Mouse (Mus musculus) thymus, adult 2 months (tissue): ENCODE measurements around the gene Sfxn1. TPM values are rescaled to one million over a fixed set of nuclear protein-coding genes. Genes with fewer than 3 reads are reported as not detected.

Experiments used
- DNase-seq: peaks from one replicate; pipeline ENCODE4 v3.0.0; 2021
- H3K27ac ChIP-seq: fragments of 200-500 bp; 2 replicates; pipeline ENCODE4 v1.5.1; 2012; ENCODE audit warnings: low read length, control low read depth; ENCODE audit not compliant: control insufficient read depth, insufficient read depth
- H3K27me3 ChIP-seq: fragments of 200-500 bp; 2 replicates; pipeline ENCODE4 v1.6.1; 2012; ENCODE audit warnings: mild to moderate bottlenecking, low read length, moderate library complexity, mixed read lengths; ENCODE audit not compliant: control insufficient read depth, insufficient read depth
- H3K36me3 ChIP-seq: fragments of 200-500 bp; 2 replicates; pipeline ENCODE4 v1.6.1; 2012; ENCODE audit warnings: mild to moderate bottlenecking, low read length, moderate library complexity; ENCODE audit not compliant: control insufficient read depth, insufficient read depth
- H3K4me1 ChIP-seq: fragments of 200-500 bp; replicated peaks from 2 replicates; pipeline ENCODE4 v1.6.1; 2012; ENCODE audit warnings: low read length; ENCODE audit not compliant: control insufficient read depth, insufficient read depth
- H3K4me3 ChIP-seq: fragments of 200-500 bp; 2 replicates; pipeline ENCODE4 v1.5.1; 2012; ENCODE audit warnings: mild to moderate bottlenecking, low read length, control low read depth, moderate library complexity; ENCODE audit not compliant: control insufficient read depth, insufficient read depth
- CTCF ChIP-seq: fragments of 200-500 bp; IDR thresholded peaks from 2 replicates; pipeline ENCODE4 v1.5.1; 2012; ENCODE audit warnings: mild to moderate bottlenecking, control low read depth, low read length, moderate library complexity, borderline replicate concordance; ENCODE audit not compliant: control insufficient read depth, poor library complexity, insufficient read depth; ENCODE audit errors: extremely low read depth
- POLR2A ChIP-seq: fragments of 200-500 bp; IDR thresholded peaks from 2 replicates; pipeline ENCODE4 v1.6.1; 2012; ENCODE audit warnings: mild to moderate bottlenecking, low read length, control low read depth, moderate library complexity; ENCODE audit not compliant: control insufficient read depth, poor library complexity, insufficient read depth; ENCODE audit errors: extremely low read depth
- WGBS: fragments of 180-500 bp; shearing (Covaris S2); methylation state at CpG from one replicate; pipeline ENCODE4 v1.1.7; 2018; 5-methylcytosine and 5-hydroxymethylcytosine counted together
- polyA plus RNA-seq: library from polyadenylated mRNA; depleted of rRNA; stranded (reverse); fragments of >200 nt; gene quantifications from 2 replicates; pipeline ENCODE4 v1.2.3, GENCODE M21; 2012

Sfxn1 gene
- polyA plus RNA-seq, 1 experiment, result 16.2 TPM

DNA sequence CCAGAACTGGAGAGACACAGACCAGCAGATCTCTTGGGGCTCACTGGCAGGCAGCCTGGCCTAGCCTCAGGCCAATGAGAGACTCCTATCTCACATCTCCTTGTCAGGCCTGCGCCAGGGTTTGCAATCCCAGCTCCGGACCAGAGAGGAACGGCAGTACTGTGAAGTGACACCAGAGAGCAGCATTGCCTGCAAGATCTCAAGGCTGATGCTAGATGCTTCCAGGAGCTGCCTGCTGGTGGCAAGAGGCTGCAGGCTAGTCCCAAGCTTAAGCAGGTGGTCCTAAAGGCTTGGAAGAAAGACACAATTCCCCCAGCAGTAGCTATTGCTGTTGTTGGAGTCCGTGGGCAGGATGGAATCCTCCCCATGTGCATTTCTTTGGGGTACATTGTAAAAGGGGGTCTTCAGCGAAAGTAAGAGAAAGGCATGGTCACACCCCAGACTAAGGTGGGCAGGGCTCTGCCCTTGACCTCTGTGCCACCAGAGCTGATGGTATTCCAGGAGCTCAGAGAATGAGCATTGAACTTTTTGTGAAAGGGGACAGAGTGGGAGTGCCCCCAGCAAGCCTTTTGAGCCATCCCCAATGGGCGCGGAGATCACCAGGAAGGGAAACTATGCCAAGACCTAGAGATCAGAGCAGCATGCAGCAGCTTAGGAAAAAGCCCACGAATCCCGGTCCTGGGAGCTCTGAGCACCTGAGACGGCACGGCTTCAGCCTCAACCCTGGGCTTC is 42.3 kb downstream of the Sfxn1 start:
- Histone ChIP-seq H3K27me3 (no peaks in the 10 kb centered on the region), H3K4me3 (no peak overlapping the region), H3K27ac (no peak overlapping the region), H3K36me3 (no peaks in the 10 kb centered on the region), H3K4me1 (no peaks in the 10 kb centered on the region)
- TF ChIP-seq CTCF (peak; percentile 58; the same call in 1 of the 2 replicates), POLR2A (no peak)
- WGBS, result 60% methylated on average over 11 of the region's 11 CpGs
- DNase-seq, result peak; percentile 37

DNA sequence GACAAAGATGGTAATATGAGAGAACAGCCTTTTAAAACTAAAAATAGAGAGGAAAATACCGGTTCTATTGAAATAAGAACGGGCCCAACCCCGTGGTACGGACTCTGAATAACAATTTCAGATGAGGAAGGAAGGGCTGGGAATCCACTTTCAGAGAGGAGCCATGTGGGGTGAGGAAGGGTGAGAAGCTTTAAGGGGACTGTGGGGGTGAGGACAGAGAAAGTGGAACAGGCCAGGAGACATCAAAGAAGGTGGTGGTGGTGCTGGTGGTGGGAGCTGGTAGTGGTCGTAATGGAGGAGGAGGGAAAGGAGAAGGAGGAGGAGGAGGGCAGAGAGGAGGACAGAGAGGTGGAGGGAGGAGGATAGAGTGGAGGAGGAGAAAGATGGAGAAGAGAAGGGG is 43.3 kb downstream of the Sfxn1 start:
- Histone ChIP-seq H3K4me1 (no peaks in the 10 kb centered on the region), H3K27ac (no peak overlapping the region), H3K36me3 (no peaks in the 10 kb centered on the region), H3K27me3 (no peaks in the 10 kb centered on the region), H3K4me3 (no peak overlapping the region)
- 21% methylated on average over 5 of the region's 5 CpGs for WGBS
- no peak for DNase-seq
- TF ChIP-seq POLR2A, result no peak
- no peak for TF ChIP-seq CTCF

DNA sequence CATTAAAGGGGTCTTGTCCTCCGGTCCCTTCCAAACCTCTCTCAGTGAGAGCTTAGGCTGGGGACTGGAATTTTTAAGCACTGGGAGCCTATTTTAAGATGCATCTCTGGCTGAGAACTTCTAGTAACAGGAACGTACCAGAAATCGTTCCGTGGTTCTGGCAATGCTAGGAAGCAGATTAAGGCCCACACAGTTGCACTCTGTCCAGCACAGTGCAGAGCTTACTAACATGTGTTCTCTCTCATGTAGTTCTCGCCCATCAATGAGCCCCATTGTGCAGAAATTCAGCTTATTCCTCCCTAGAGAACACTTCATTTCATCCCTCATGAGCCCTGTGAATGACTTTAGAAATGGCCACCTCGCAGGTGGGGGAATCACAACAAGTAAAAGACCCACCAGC is 44.1 kb downstream of the Sfxn1 start:
- Histone ChIP-seq H3K27me3 (no peaks in the 10 kb centered on the region), H3K36me3 (no peaks in the 10 kb centered on the region), H3K27ac (no peak overlapping the region), H3K4me1 (no peaks in the 10 kb centered on the region), H3K4me3 (no peak overlapping the region)
- no peak for DNase-seq
- 91% methylated on average over 6 of the region's 6 CpGs for WGBS
- TF ChIP-seq POLR2A, result no peak
- TF ChIP-seq CTCF, result no peak

DNA sequence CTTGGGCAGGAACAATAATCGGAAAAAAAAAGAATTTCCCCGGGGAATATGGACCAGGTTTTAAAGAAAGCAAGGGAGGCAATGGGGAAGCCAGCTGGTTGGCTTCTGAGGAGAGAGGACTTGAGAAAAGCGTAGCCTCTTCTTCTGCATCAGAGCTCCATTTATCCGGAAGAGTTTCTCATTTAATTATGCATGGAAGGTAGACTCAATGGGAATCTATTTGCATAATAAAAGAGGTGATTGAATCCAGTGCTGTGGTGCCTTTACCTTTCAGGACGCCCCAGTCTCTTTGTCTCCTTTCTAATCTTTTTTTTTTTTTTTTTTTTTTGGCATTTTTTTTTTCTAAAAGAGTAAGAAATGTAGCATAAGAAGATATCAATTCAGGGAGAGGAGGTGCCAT is 46.7 kb downstream of the Sfxn1 start:
- Histone ChIP-seq H3K27ac (no peak overlapping the region), H3K4me1 (no peaks in the 10 kb centered on the region), H3K4me3 (no peak overlapping the region), H3K36me3 (no peaks in the 10 kb centered on the region), H3K27me3 (no peaks in the 10 kb centered on the region)
- TF ChIP-seq POLR2A (no peak), CTCF (no peak)
- DNase-seq, result no peak
- WGBS, result 86% methylated on average over 5 of the region's 5 CpGs

DNA sequence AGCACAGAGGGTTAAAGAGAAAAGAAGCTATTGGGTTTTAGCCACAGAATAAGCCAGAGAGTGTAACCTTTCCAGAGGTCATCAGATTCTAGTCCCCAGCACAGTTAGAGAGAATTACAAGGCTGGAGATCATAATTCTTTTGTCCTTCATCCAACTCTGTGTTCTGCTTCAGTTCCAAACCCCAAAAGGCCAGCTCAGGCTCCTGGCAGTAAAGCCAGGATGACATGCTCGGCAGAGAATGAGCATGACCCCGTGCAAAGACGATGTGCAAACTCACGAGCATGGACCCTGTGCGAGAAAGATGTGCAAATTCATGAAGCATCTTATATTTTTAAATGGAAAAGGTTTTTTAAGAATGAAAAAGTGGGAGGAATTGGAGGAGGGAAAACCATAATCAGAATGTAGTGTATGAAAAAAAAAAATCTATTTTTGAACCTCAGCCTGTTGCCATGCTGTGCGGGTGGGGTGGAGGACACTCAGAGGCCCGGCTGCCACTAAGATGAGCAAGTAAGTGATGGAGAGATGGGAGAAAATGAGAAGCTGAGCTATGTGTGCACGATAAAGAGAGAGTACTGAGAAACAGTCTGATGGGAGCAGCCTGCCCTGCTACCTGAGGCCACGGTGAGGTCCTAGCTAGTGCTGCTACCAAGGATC is 66.2 kb downstream of the Sfxn1 start:
- WGBS, result 94% methylated on average over 9 of the region's 9 CpGs
- H3K27me3 ChIP-seq, result no peaks in the 10 kb centered on the region; the same call in 1 of the 2 replicates

DNA sequence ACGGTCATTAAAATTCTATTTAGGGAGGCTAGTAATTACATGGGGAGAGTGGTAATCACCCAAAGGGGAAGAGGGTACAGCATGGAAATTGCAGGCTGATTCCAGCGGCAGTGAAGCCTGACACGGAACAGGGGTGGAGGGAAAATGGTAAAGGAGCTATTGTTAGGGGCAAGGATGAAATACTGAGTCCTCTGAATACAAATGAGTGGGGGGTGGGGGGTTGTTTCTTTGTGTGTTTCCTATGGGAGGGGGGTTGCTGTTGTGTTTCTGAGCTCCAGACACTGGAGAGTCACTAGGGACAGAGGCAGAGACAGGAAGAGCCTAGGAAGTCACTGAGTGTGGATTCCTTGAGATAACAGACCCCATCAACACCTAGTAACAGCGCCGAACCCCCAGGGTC is 72.1 kb downstream of the Sfxn1 start:
- Histone ChIP-seq H3K4me1 (no peaks in the 10 kb centered on the region), H3K27ac (no peak overlapping the region), H3K4me3 (no peak overlapping the region), H3K36me3 (no peaks in the 10 kb centered on the region), H3K27me3 (no peaks in the 10 kb centered on the region; the same call in 1 of the 2 replicates)
- DNase-seq, result no peak
- TF ChIP-seq POLR2A (no peak), CTCF (no peak)
- 66% methylated on average over 5 of the region's 5 CpGs for WGBS

More for the DNA sequence above, 66.2 kb downstream of the Sfxn1 start:
- no peaks in the 10 kb centered on the region for H3K36me3 ChIP-seq
- H3K4me1 ChIP-seq, result no peaks in the 10 kb centered on the region
- no peak overlapping the region for H3K27ac ChIP-seq
- no peak overlapping the region for H3K4me3 ChIP-seq
- no peak for DNase-seq
- TF ChIP-seq CTCF (no peak), POLR2A (no peak)

DNA sequence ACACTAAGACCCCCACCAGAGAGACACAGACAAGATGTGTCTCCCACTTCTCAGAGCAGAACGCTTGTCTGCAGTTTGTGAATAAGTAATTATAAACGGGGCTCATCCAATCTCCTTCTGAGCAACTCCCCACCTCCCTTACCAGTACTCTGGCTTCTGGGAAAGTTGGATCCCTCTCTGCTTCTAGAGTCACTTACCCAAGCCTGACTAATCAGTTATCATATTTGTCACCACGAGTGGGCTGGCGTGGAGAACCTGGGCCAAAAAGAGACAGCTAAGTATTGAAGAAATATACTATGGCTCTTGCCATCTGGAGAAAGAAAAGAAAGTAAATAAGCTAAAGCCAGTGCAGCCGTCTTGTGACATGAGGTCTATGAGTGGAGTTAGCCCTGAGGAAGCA is 73.0 kb downstream of the Sfxn1 start:
- H3K27ac ChIP-seq, result no peak overlapping the region
- H3K4me3 ChIP-seq, result no peak overlapping the region
- H3K36me3 ChIP-seq, result no peaks in the 10 kb centered on the region
- no peak for DNase-seq
- 93% methylated on average over 5 of the region's 5 CpGs for WGBS
- TF ChIP-seq POLR2A (no peak), CTCF (no peak)
- H3K4me1 ChIP-seq, result 0 out of 2 replicates have a peak, but pooled peaks cover 2% of the 10 kb centered on the region
- H3K27me3 ChIP-seq, result no peaks in the 10 kb centered on the region; the same call in 1 of the 2 replicates
